Mouse (Mus musculus): Measurements from ENCODE around the gene Rasl10a. TPM values are rescaled to one million over a fixed set of nuclear protein-coding genes. Genes with fewer than 3 reads are reported as not detected.

The Rasl10a gene
- polyA plus RNA-seq, 1 experiment from 2014 or later: 0.37 TPM

DNA sequence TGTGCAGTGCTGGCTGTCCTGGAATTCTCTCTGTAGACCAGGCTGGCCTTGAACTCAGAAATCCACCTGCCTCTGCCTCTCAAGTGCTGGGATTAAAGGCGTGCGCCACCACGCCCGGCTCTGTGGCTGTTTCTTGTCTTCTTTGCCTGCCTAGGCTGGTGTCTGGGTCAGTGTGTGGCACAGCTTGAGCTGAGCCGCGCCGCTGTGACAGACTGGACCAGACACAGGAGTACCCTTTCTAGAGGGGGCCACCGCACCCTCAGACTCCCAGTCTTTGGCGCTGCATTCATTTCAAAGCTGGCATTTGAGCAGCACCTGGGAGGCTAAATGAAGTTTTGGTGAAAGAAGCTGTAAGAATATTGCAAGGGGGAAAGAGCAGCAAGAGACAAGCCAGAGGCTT lies 855 bp downstream of the Rasl10a start:
- Histone ChIP-seq H3K36me3 (ENCODE audit: control insufficient read depth, insufficient read depth, low read length) (no peaks in the 10 kb centered on the region), H3K9ac (ENCODE audit: low read length) (no peak overlapping the region), H3K4me1 (ENCODE audit: control insufficient read depth, insufficient read depth, low read length) (peaks cover 47% of the 10 kb centered on the region), H3K4me2 (no peak overlapping the region), H3K4me3 (ENCODE audit: low read depth, low read length) (no peak overlapping the region), H3K27me3 (ENCODE audit: control insufficient read depth, insufficient read depth, low read length) (peaks cover 77% of the 10 kb centered on the region), H3K9me3 (ENCODE audit: control insufficient read depth, low read length) (no peaks in the 10 kb centered on the region; the same call in 1 of the 2 replicates), H3K27ac (ENCODE audit: low read depth, low read length) (no peak overlapping the region)
- DNase-seq (ENCODE audit: low spot score, missing footprints) (peak; percentile 85), ATAC-seq (ENCODE audit: low FRiP score) (no peak)
- 34% methylated on average over 9 of the region's 9 CpGs for WGBS

DNA sequence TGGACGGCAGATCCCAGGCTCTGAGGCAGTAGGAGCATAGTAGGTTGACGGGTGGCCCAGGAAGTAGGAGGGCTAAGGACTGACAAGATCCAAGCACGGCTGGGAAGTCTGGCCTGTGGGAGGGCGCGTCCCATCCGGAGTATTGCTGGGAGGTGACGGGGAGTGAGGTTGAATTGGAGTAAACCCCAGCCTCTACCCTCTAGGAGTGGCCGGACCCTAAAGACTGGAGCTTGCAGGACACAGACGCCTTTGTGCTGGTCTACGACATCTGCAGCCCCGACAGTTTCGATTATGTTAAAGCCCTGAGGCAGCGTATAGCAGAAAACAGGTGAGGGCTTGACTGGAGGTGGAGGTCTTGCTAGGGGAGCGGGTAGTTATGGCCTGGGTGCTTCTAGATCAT lies 1.3 kb downstream of the Rasl10a start:
- no peak overlapping the region for H3K9ac ChIP-seq (ENCODE audit: low read length)
- no peaks in the 10 kb centered on the region; the same call in 1 of the 2 replicates for H3K9me3 ChIP-seq (ENCODE audit: control insufficient read depth, low read length)
- no peak overlapping the region for H3K27ac ChIP-seq (ENCODE audit: low read depth, low read length)
- H3K27me3 ChIP-seq (ENCODE audit: control insufficient read depth, insufficient read depth, low read length): peaks cover 82% of the 10 kb centered on the region
- no peak for DNase-seq (ENCODE audit: low spot score, missing footprints)
- H3K36me3 ChIP-seq (ENCODE audit: control insufficient read depth, insufficient read depth, low read length): no peaks in the 10 kb centered on the region
- no peak for ATAC-seq (ENCODE audit: low FRiP score)
- 31% methylated on average over 14 of the region's 14 CpGs for WGBS
- H3K4me1 ChIP-seq (ENCODE audit: control insufficient read depth, insufficient read depth, low read length): peaks cover 51% of the 10 kb centered on the region
- no peak overlapping the region for H3K4me3 ChIP-seq (ENCODE audit: low read depth, low read length)
- H3K4me2 ChIP-seq: no peak overlapping the region

DNA sequence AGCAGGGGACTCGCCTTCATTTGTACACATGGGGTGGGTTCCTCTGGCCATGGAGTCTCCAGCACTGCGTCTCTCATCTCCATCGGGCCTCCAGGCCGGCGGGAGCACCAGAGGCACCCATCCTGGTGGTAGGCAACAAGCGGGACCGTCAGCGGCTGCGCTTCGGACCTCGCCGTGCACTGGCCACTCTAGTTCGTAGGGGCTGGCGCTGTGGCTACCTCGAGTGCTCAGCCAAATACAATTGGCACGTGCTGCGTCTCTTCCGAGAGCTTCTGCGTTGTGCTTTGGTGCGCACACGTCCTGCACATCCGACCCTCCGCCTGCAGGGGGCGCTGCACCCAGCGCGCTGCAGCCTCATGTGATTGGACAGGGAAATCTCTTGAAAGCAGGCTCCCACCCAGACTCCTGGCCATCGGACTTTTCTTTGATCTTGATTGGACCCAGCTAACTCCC lies 1.8 kb downstream of the Rasl10a start:
- peaks cover 56% of the 10 kb centered on the region for H3K4me1 ChIP-seq (ENCODE audit: control insufficient read depth, insufficient read depth, low read length)
- H3K4me3 ChIP-seq (ENCODE audit: low read depth, low read length): 0 out of 2 replicates have a peak overlapping the region, but pooled peaks have one; percentile 5
- peaks cover 86% of the 10 kb centered on the region for H3K27me3 ChIP-seq (ENCODE audit: control insufficient read depth, insufficient read depth, low read length)
- DNase-seq (ENCODE audit: low spot score, missing footprints): peak; percentile 97
- WGBS: 13% methylated on average over 27 of the region's 27 CpGs
- no peak overlapping the region for H3K4me2 ChIP-seq
- H3K27ac ChIP-seq (ENCODE audit: low read depth, low read length): no peak overlapping the region
- H3K36me3 ChIP-seq (ENCODE audit: control insufficient read depth, insufficient read depth, low read length): no peaks in the 10 kb centered on the region
- H3K9me3 ChIP-seq (ENCODE audit: control insufficient read depth, low read length): no peaks in the 10 kb centered on the region; the same call in 1 of the 2 replicates
- ATAC-seq (ENCODE audit: low FRiP score): no peak
- H3K9ac ChIP-seq (ENCODE audit: low read length): no peak overlapping the region

DNA sequence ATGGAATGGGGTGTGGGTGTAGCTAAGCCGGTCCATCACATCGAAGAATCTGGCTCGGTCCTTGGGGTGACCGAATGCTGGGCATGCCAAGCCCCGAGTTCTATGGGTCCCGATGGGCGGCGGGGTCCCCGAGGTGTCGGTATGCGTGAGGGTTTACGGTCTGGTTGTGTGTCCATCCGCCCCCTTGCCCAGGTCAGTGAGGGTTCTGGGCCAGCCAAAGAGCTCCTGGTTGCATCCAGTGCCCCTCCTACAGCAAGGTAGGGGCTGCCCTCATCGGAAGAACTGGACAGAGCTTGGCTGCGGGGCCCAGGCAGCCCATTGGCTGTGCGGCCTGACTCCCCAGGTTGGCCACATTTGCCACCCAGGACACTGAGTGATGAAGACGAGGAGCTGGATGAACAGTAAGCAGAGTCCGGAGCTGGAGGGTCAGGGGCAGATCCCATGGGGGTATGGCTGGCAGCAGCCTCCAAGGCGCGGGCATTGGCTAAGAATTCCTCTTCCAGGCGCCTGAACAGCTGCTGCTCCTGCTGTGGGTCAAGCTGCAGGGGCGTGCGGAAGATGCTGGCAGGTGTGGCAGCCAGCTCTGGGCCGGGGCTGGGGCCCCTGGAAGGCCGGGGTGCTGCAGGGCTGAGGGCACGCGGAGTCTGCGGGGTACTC lies 3.0 kb downstream of the Rasl10a start:
- Histone ChIP-seq H3K27ac (ENCODE audit: low read depth, low read length) (no peak overlapping the region), H3K36me3 (ENCODE audit: control insufficient read depth, insufficient read depth, low read length) (no peaks in the 10 kb centered on the region), H3K9me3 (ENCODE audit: control insufficient read depth, low read length) (no peaks in the 10 kb centered on the region; the same call in 1 of the 2 replicates), H3K27me3 (ENCODE audit: control insufficient read depth, insufficient read depth, low read length) (peaks cover 83% of the 10 kb centered on the region), H3K4me3 (ENCODE audit: low read depth, low read length) (peak overlapping the region; percentile 22; the same call in 1 of the 2 replicates), H3K4me1 (ENCODE audit: control insufficient read depth, insufficient read depth, low read length) (peaks cover 52% of the 10 kb centered on the region), H3K4me2 (peak overlapping the region; percentile 55), H3K9ac (ENCODE audit: low read length) (peak overlapping the region; percentile 35; the same call in 1 of the 2 replicates)
- no peak for ATAC-seq (ENCODE audit: low FRiP score)
- peak; percentile 93 for DNase-seq (ENCODE audit: low spot score, missing footprints)
- WGBS: 42% methylated on average over 28 of the region's 28 CpGs

DNA sequence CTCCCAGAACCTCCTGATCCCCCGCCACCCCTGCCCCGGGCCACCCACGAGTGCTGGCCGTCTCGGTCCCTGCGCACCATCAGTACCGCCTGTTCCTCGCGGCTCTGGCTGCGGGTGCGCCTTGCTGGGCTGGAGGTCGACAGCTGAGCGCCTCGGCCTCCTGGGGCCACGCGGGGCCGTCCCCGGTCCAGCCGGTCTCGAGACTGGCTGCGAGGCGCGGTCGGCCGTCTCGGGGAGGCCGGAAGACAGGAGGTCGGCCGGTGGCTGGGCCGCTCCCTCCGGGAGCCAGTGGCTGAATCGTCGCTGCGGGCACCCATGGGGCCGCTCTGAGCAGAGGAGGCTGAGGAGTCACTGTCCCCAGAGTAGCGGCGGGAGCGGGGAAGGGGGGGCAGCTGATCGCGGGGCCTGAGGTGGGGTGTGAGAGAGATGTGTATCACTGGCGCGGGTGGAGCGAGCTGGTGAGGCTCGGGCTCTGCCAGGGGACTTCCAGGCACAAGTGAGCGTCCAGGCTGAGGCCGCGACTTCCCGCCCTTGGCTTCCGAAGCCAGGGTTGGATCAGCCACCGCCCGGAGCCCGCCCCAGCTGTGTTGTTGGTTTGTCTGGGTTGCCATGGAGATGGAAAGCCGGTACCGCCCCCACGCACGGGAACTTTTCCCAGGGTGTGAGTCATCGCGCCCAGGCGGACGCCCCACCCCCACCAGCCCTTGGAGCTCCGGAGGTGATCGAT lies 3.6 kb downstream of the Rasl10a start:
- peak overlapping the region; percentile 35; the same call in 1 of the 2 replicates for H3K9ac ChIP-seq (ENCODE audit: low read length)
- H3K9me3 ChIP-seq (ENCODE audit: control insufficient read depth, low read length): no peaks in the 10 kb centered on the region; the same call in 1 of the 2 replicates
- peak overlapping the region; percentile 55 for H3K4me2 ChIP-seq
- DNase-seq (ENCODE audit: low spot score, missing footprints) (peak; percentile 96), ATAC-seq (ENCODE audit: low FRiP score) (peak; percentile 23)
- H3K36me3 ChIP-seq (ENCODE audit: control insufficient read depth, insufficient read depth, low read length): no peaks in the 10 kb centered on the region
- no peak overlapping the region for H3K27ac ChIP-seq (ENCODE audit: low read depth, low read length)
- H3K4me3 ChIP-seq (ENCODE audit: low read depth, low read length): peak overlapping the region; percentile 22
- WGBS: 2% methylated on average over 61 of the region's 62 CpGs
- peaks cover 45% of the 10 kb centered on the region for H3K4me1 ChIP-seq (ENCODE audit: control insufficient read depth, insufficient read depth, low read length)
- H3K27me3 ChIP-seq (ENCODE audit: control insufficient read depth, insufficient read depth, low read length): peaks cover 81% of the 10 kb centered on the region

DNA sequence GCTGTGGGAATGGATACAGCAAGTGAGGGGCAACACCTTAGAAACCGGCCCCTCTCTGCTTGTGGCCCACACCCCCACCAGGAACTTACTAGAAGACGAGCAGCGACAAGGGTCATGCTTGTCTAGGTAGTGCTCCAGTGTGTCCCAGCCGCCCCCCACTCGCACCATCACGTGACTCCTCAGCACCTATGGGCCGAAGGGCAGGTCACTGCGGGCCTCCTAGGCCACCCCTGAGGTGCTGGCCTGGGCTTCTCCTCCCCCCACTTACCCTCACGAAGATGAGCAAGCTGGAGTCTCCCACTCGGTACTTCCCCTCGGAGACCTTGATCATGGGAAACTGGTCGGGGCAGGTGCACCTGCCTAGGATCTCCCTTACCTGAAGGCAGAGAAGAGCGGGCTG lies 4.4 kb downstream of the Rasl10a start:
- WGBS: 9% methylated on average over 13 of the region's 13 CpGs
- H3K27me3 ChIP-seq (ENCODE audit: control insufficient read depth, insufficient read depth, low read length): peaks cover 74% of the 10 kb centered on the region
- peak overlapping the region; percentile 22 for H3K4me3 ChIP-seq (ENCODE audit: low read depth, low read length)
- H3K9ac ChIP-seq (ENCODE audit: low read length): no peak overlapping the region; the same call in 1 of the 2 replicates
- peaks cover 42% of the 10 kb centered on the region for H3K4me1 ChIP-seq (ENCODE audit: control insufficient read depth, insufficient read depth, low read length)
- H3K27ac ChIP-seq (ENCODE audit: low read depth, low read length): no peak overlapping the region
- no peaks in the 10 kb centered on the region; the same call in 1 of the 2 replicates for H3K9me3 ChIP-seq (ENCODE audit: control insufficient read depth, low read length)
- H3K36me3 ChIP-seq (ENCODE audit: control insufficient read depth, insufficient read depth, low read length): no peaks in the 10 kb centered on the region
- H3K4me2 ChIP-seq: peak overlapping the region; percentile 55
- DNase-seq (ENCODE audit: low spot score, missing footprints) (no peak), ATAC-seq (ENCODE audit: low FRiP score) (no peak)

DNA sequence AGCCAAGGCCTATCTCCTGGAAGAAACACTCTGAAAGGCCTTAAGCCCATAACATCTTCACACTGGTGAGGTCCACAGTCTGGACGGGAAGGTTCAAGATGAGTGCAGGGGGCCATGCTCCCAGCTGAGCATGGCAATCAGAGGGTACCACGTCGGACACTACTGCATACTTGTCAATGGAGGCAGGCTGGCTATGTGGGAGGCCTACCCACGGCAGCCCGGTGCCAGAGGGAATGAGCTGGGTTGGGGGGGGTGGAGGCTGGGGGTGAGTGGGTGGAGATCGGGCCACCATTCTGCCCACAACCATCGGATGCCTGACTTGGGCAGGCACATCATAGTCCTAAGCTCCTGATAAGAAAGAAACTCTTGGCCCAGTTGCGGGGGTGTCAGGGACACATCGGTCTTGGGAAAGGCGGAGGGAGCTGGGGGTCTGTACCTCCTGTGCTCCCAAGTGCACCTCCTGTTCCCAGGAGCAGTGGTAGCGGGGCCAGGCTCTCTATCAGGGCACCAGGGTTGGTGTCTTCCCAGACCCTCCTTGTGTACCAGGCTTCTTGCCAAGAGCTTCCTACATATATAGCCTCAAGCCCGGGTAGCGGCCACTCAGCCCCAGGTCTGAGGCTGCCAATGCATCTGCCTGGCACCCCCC lies 5.1 kb downstream of the Rasl10a start:
- no peak overlapping the region for H3K27ac ChIP-seq (ENCODE audit: low read depth, low read length)
- no peak overlapping the region for H3K9ac ChIP-seq (ENCODE audit: low read length)
- 64% methylated on average over 13 of the region's 13 CpGs for WGBS
- peaks cover under 1% of the 10 kb centered on the region; the same call in 1 of the 2 replicates for H3K36me3 ChIP-seq (ENCODE audit: control insufficient read depth, insufficient read depth, low read length)
- peaks cover 67% of the 10 kb centered on the region for H3K27me3 ChIP-seq (ENCODE audit: control insufficient read depth, insufficient read depth, low read length)
- DNase-seq (ENCODE audit: low spot score, missing footprints) (peak; percentile 90), ATAC-seq (ENCODE audit: low FRiP score) (no peak)
- H3K9me3 ChIP-seq (ENCODE audit: control insufficient read depth, low read length): no peaks in the 10 kb centered on the region; the same call in 1 of the 2 replicates
- H3K4me1 ChIP-seq (ENCODE audit: control insufficient read depth, insufficient read depth, low read length): peaks cover 38% of the 10 kb centered on the region
- H3K4me2 ChIP-seq: no peak overlapping the region
- H3K4me3 ChIP-seq (ENCODE audit: low read depth, low read length): no peak overlapping the region

DNA sequence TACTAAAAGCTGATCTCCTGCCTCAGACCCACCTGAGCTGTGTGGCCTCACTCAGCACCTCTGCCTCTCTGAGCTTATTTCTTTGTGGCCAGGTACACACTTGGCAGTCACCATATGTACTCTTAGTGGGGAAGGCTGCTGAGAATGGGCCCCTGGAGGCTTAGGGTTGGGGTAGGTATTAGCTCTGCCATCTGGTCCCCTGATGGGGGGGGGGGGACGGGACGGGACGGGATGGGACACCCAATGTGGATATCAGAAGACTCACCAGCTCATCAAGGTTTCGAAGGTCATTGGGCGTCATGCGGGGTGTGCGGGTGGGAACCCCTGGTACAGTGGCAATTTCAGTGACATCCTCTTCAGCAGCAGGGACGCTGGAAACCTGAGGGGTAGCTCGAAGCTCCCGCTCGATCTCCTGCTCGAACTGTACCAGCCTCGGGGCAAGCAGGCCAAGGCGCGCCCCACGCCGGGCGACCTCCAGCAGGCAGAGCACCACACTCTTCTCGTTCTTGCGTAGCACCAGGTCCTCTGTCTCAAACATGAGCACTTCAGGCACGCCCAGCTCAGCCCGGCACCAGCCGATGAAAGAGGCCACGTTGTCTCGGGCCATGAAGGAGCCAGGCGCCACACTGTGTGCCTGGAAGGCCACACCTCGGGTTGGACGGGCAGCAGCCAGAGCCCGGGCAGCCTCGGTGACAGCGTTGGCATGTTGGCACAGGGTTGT lies 5.8 kb downstream of the Rasl10a start:
- peaks cover 60% of the 10 kb centered on the region for H3K27me3 ChIP-seq (ENCODE audit: control insufficient read depth, insufficient read depth, low read length)
- ATAC-seq (ENCODE audit: low FRiP score) (no peak), DNase-seq (ENCODE audit: low spot score, missing footprints) (peak; percentile 88)
- H3K27ac ChIP-seq (ENCODE audit: low read depth, low read length): no peak overlapping the region
- H3K4me3 ChIP-seq (ENCODE audit: low read depth, low read length): 0 out of 2 replicates have a peak overlapping the region, but pooled peaks have one; percentile 67
- 52% methylated on average over 31 of the region's 31 CpGs for WGBS
- H3K9ac ChIP-seq (ENCODE audit: low read length): no peak overlapping the region
- H3K4me1 ChIP-seq (ENCODE audit: control insufficient read depth, insufficient read depth, low read length): peaks cover 34% of the 10 kb centered on the region
- peaks cover 8% of the 10 kb centered on the region for H3K36me3 ChIP-seq (ENCODE audit: control insufficient read depth, insufficient read depth, low read length)
- H3K4me2 ChIP-seq: peak overlapping the region; percentile 83
- no peaks in the 10 kb centered on the region; the same call in 1 of the 2 replicates for H3K9me3 ChIP-seq (ENCODE audit: control insufficient read depth, low read length)
